Mouse (Mus musculus) ES-E14 (cell line): ENCODE measurements at regions not wholly inside any gene's neighbourhood (a gene's known extent, or its start where the extent isn't known, plus 50 kb on each side); places are given as distances from the start of the nearest gene placed in this dataset.

ENCODE experiments used
- DNase-seq: peaks from one replicate; pipeline ENCODE4 v3.0.0-alpha.2; 2013; ENCODE audit warnings: low read depth, low spot score
- H3K27ac ChIP-seq: 2 replicates; pipeline ENCODE4 v1.5.1; 2012; ENCODE audit warnings: low read depth, mild to moderate bottlenecking, low read length, moderate library complexity, mixed read lengths; ENCODE audit not compliant: poor library complexity, insufficient read depth, severe bottlenecking
- H3K36me3 ChIP-seq: 2 replicates; pipeline ENCODE4 v1.6.1; 2012; ENCODE audit warnings: mild to moderate bottlenecking, low read length, moderate library complexity, mixed read lengths; ENCODE audit not compliant: control insufficient read depth, poor library complexity, insufficient read depth, severe bottlenecking
- H3K4me1 ChIP-seq, 2 experiments: fragments of 150-350 bp in 1 of 2; sonication (generic) in 1 of 2; 2 replicates each; pipeline ENCODE4 v1.6.1; 2012; ENCODE audit warnings: low read length in 2 of 2, mild to moderate bottlenecking in 1 of 2, mixed read lengths in 1 of 2; ENCODE audit not compliant: control insufficient read depth in 2 of 2, insufficient read depth in 2 of 2, poor library complexity in 1 of 2
- H3K4me3 ChIP-seq, 2 experiments: fragments of 150-350 bp in 1 of 2; sonication (generic) in 1 of 2; 2 replicates each; pipeline ENCODE4 v1.5.1; 2012; ENCODE audit warnings: low read length in 2 of 2, low read depth in 1 of 2, mild to moderate bottlenecking in 1 of 2, mixed read lengths in 1 of 2; ENCODE audit not compliant: insufficient read depth in 1 of 2, poor library complexity in 1 of 2, severe bottlenecking in 1 of 2
- H3K9ac ChIP-seq: 2 replicates; pipeline ENCODE4 v1.6.1; 2012; ENCODE audit warnings: low read depth, mild to moderate bottlenecking, low read length, mixed read lengths; ENCODE audit not compliant: poor library complexity, insufficient read depth, severe bottlenecking
- H3K9me3 ChIP-seq: fragments of 150-350 bp; sonication (generic); 2 replicates; pipeline ENCODE4 v1.6.1; 2012; ENCODE audit warnings: low read depth, mild to moderate bottlenecking, low read length; ENCODE audit not compliant: control insufficient read depth, insufficient read depth
- CHD2 ChIP-seq: IDR thresholded peaks from 2 replicates; pipeline ENCODE4 v1.6.1; 2014; ENCODE audit warnings: mild to moderate bottlenecking, low read depth, low read length, inconsistent platforms
- HCFC1 ChIP-seq: IDR thresholded peaks from 2 replicates; pipeline ENCODE4 v1.6.1; 2012; ENCODE audit warnings: low read length, inconsistent platforms, borderline replicate concordance; ENCODE audit not compliant: insufficient read depth
- MAFK ChIP-seq: IDR thresholded peaks from 2 replicates; pipeline ENCODE4 v1.6.1; 2014; ENCODE audit warnings: mild to moderate bottlenecking, low read depth, low read length, inconsistent platforms; ENCODE audit not compliant: insufficient read depth
- ZC3H11A ChIP-seq: IDR thresholded peaks from 2 replicates; pipeline ENCODE4 v1.6.1; 2012; ENCODE audit warnings: low read depth, mild to moderate bottlenecking, inconsistent platforms, low read length, borderline replicate concordance
- ZNF384 ChIP-seq: IDR thresholded peaks from 2 replicates; pipeline ENCODE4 v1.6.1; 2012; ENCODE audit warnings: low read depth, low read length, inconsistent platforms
- in situ Hi-C, 2 experiments: fragments of 600-800 bp; cut with MboI; formaldehyde crosslinking; loops; one replicate each; pipeline ENCODE4 v1.15.1; 2025; ENCODE audit warnings: low sequenced_read_pairs in 2 of 2, inconsistent platforms in 1 of 2; ENCODE audit not compliant: unreplicated experiment in 2 of 2

DNA sequence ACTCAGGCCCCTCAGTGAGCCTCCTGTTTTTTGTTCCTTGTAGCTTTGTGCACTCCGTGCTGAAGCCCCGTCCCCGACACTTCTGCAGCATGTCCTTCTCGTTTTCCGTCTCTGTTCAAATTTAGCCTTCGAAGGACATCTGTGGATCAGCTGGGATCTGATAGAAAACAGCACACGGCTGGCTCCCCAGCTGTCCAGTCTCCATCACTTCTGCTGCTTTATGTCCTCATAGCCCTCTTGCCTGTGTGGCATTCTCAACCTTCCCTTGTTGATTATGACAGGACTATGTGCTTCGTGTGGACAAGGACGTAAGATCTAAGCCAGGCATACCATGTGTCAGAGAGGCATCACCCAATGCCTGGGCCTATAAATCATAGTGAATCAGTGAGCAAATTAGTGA, 247.1 kb upstream of the Myo3a start:
- H3K9me3 ChIP-seq: no peaks in the 10 kb centered on the region

DNA sequence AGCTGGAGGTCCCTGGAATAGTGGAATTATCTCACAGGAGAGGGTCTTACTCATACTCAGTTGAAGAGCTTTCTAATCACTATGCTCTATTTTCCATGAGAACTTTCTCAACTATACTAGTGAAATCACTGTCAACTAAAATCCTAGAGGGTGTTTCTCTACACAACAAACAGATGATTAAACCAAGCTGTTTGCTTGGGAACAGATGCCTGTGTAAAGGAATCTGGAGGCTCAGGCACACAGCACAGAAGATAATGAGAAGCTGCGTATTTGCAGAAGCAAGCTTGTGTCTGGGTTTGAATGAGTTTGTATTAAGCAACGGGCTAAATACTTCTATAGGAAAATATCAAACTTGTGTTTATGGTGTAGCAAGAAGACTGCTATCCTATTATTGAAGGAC, 202.9 kb upstream of the Myo3a start:
- Histone ChIP-seq H3K27ac (no peak overlapping the region), H3K36me3 (no peaks in the 10 kb centered on the region), H3K4me3 (no peak overlapping the region), H3K4me1 (no peaks in the 10 kb centered on the region), H3K9me3 (no peaks in the 10 kb centered on the region), H3K9ac (no peak overlapping the region)
- TF ChIP-seq CHD2 (no peak), ZNF384 (no peak)
- DNase-seq: no peak
- in situ Hi-C loops: no loop called here

More for the DNA sequence above, 247.1 kb upstream of the Myo3a start:
- Histone ChIP-seq H3K36me3 (no peaks in the 10 kb centered on the region), H3K27ac (no peak overlapping the region), H3K4me1 (peaks cover 0 to 3% of the 10 kb centered on the region in 2 experiments; a peak in 1 of 4 replicates), H3K9ac (no peak overlapping the region), H3K4me3 (no peak overlapping the region)
- DNase-seq: no peak
- TF ChIP-seq CHD2: no peak
- TF ChIP-seq HCFC1: no peak
- TF ChIP-seq ZNF384: no peak
- TF ChIP-seq MAFK: no peak
- no peak for TF ChIP-seq ZC3H11A
- in situ Hi-C loops: no loop called here

GRCm38 (mm10) chr2:22026794-22027193, 200.5 kb upstream of the Myo3a start:
- TF ChIP-seq CHD2: no peak
- no peak for TF ChIP-seq ZC3H11A
- TF ChIP-seq HCFC1: no peak
- no peak for TF ChIP-seq ZNF384
- no peak for TF ChIP-seq MAFK
- Histone ChIP-seq H3K4me1 (no peaks in the 10 kb centered on the region), H3K36me3 (no peaks in the 10 kb centered on the region), H3K9me3 (no peaks in the 10 kb centered on the region), H3K4me3 (no peak overlapping the region), H3K27ac (no peak overlapping the region), H3K9ac (no peak overlapping the region)
- DNase-seq: no peak
- in situ Hi-C loops: no loop called here

DNA sequence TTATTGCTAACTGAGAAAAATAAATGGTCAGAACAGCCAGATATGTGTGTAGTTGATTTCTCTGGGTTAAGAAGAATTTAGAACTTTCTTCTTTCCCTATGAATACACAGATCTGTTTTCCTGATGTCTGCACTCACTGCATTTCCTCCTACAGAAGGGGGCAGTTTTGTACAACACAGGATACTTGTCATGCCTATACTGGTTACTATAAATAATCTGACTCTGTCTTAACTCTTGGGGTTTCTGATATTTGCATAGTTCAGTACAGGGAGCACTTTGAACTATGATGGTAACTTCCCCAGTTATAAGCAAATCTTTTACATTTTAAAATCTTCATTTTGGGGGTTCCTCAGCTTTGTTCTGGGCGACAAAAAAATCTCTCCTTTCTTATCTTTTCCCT, 198.7 kb upstream of the Myo3a start:
- no peaks in the 10 kb centered on the region for H3K9me3 ChIP-seq
- DNase-seq: no peak
- no peaks in the 10 kb centered on the region for H3K36me3 ChIP-seq
- no peak overlapping the region for H3K27ac ChIP-seq
- in situ Hi-C loops: no loop called here
- no peaks in the 10 kb centered on the region for H3K4me1 ChIP-seq
- no peak overlapping the region for H3K4me3 ChIP-seq
- TF ChIP-seq MAFK (no peak), CHD2 (no peak), HCFC1 (no peak), ZNF384 (no peak), ZC3H11A (no peak)
- no peak overlapping the region for H3K9ac ChIP-seq
